ENCODE assay signal across 8 mouse cellular contexts in the genomic region with DNA sequence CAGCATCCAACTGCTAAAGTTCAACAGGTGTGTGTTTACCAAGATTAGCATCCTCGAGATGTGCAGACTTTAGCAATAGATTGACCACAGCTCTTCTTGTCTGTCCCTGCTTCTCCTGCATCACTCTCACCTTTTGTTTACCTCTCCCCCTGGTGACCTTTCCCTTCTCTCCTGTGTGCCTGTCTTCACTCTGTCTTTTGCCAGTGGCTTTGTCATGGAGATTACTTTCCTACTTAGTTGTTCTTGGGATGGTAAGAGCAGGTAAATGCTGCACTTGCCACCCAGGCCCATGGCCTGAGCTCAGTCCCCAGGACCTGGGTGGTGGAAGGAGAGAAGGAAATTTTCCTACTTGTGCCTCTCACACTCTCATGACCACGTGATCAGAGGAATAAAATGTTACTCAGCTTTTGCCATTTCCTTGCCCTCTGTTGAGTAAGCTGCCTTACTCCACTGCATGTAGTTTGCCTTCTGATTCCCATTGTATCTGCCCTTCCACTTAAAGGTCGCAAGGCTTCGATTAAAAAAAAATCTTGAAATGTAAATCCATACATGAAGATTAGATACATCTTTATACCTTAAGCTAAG. TPM values are rescaled to one million over a fixed set of nuclear protein-coding genes. Genes with fewer than 3 reads are reported as not detected.
DNase-seq lines count a peak whose midpoint lies in the region; ATAC-seq and TF ChIP-seq lines count a peak whose summit lies in the region.

No protein-coding gene starts in this region.

- 83% methylated on average over 4 of the region's 4 CpGs for WGBS in forebrain, embryonic 11.5 days
- 77% methylated on average over 4 of the region's 4 CpGs for whole genome bisulfite sequencing in forebrain, postnatal 0 days
- WGBS in midbrain, embryonic 10.5 days, result 78% methylated on average over 4 of the region's 4 CpGs
- WGBS in midbrain, postnatal 0 days, result 80% methylated on average over 4 of the region's 4 CpGs
- 80% methylated on average over 4 of the region's 4 CpGs for WGBS in limb, embryonic 13.5 days
- WGBS in stomach, embryonic 16.5 days, result 66% methylated on average over 4 of the region's 4 CpGs

- H3K9ac ChIP-seq in forebrain, embryonic 11.5 days (ENCODE audit: low read length), result no peak overlapping the region; the same call in 1 of the 2 replicates
- H3K9ac ChIP-seq in forebrain, postnatal 0 days, result no peak overlapping the region
- H3K9ac ChIP-seq in midbrain, postnatal 0 days (replicated peaks; ENCODE audit: low read length, poor library complexity, severe bottlenecking), result no peak overlapping the region
- H3K9ac ChIP-seq in limb, embryonic 13.5 days, result 0 out of 2 replicates have a peak overlapping the region, but pooled peaks have one; percentile 26
- peak overlapping the region; percentile 26 for H3K9ac ChIP-seq in stomach, embryonic 16.5 days (ENCODE audit: low read length)

- TF ChIP-seq CTCF in forebrain, postnatal 0 days (IDR thresholded peaks at IDR 0.05; ENCODE audit: low read depth), result no peak
- TF ChIP-seq CTCF in midbrain, postnatal 0 days (IDR thresholded peaks at IDR 0.05), result no peak

- H3K27ac ChIP-seq in forebrain, embryonic 11.5 days (ENCODE audit: low read depth, low read length), result no peak overlapping the region
- H3K27ac ChIP-seq in forebrain, postnatal 0 days (ENCODE audit: low read depth, low read length), result no peak overlapping the region
- no peak overlapping the region for H3K27ac ChIP-seq in midbrain, embryonic 10.5 days (replicated peaks)
- no peak overlapping the region for H3K27ac ChIP-seq in midbrain, postnatal 0 days (ENCODE audit: low read depth, low read length)
- H3K27ac ChIP-seq in limb, embryonic 13.5 days, result no peak overlapping the region
- no peak overlapping the region for H3K27ac ChIP-seq in stomach, embryonic 16.5 days (ENCODE audit: low read length)

- H3K36me3 ChIP-seq in forebrain, embryonic 11.5 days (ENCODE audit: control insufficient read depth, insufficient read depth, low read length), result no peaks in the 10 kb centered on the region; the same call in 1 of the 2 replicates
- H3K36me3 ChIP-seq in forebrain, postnatal 0 days (ENCODE audit: insufficient read depth), result no peaks in the 10 kb centered on the region; the same call in 1 of the 2 replicates
- peaks cover 36% of the 10 kb centered on the region for H3K36me3 ChIP-seq in midbrain, embryonic 10.5 days
- 0 out of 2 replicates have a peak, but pooled peaks cover 2% of the 10 kb centered on the region for H3K36me3 ChIP-seq in midbrain, postnatal 0 days (ENCODE audit: insufficient read depth, low read length)
- H3K36me3 ChIP-seq in limb, embryonic 13.5 days, result peaks cover 26% of the 10 kb centered on the region
- H3K36me3 ChIP-seq in stomach, embryonic 16.5 days (ENCODE audit: control insufficient read depth, insufficient read depth, low read length), result peaks cover 2% of the 10 kb centered on the region; the same call in 1 of the 2 replicates

- ATAC-seq in forebrain, embryonic 11.5 days (replicated peaks; ENCODE audit: low FRiP score), result no peak
- no peak for ATAC-seq in forebrain, postnatal 0 days
- no peak for ATAC-seq in midbrain, postnatal 0 days (ENCODE audit: low FRiP score)
- ATAC-seq in limb, embryonic 13.5 days (ENCODE audit: low FRiP score, low read depth), result no peak
- ATAC-seq in stomach, embryonic 16.5 days (ENCODE audit: insufficient read depth, low FRiP score), result no peak

- H3K4me1 ChIP-seq in forebrain, embryonic 11.5 days (replicated peaks; ENCODE audit: control insufficient read depth, insufficient read depth, low read length), result peaks cover 5% of the 10 kb centered on the region; the same call in 1 of the 2 replicates
- H3K4me1 ChIP-seq in forebrain, postnatal 0 days (ENCODE audit: insufficient read depth), result peaks cover 19% of the 10 kb centered on the region; the same call in 1 of the 2 replicates
- peaks cover 22% of the 10 kb centered on the region for H3K4me1 ChIP-seq in midbrain, embryonic 10.5 days
- peaks cover 10% of the 10 kb centered on the region for H3K4me1 ChIP-seq in midbrain, postnatal 0 days (ENCODE audit: insufficient read depth, low read length)
- peaks cover 18% of the 10 kb centered on the region for H3K4me1 ChIP-seq in limb, embryonic 13.5 days
- H3K4me1 ChIP-seq in stomach, embryonic 16.5 days (ENCODE audit: control insufficient read depth, insufficient read depth, low read length), result peaks cover 15% of the 10 kb centered on the region

- H3K4me2 ChIP-seq in forebrain, embryonic 11.5 days (ENCODE audit: low read depth, low read length, severe bottlenecking), result peak overlapping the region; percentile 19; the same call in 1 of the 2 replicates
- no peak overlapping the region for H3K4me2 ChIP-seq in forebrain, postnatal 0 days (ENCODE audit: low read depth)
- H3K4me2 ChIP-seq in midbrain, postnatal 0 days (ENCODE audit: low read depth, low read length, poor library complexity, severe bottlenecking), result no peak overlapping the region
- peak overlapping the region; percentile 76 for H3K4me2 ChIP-seq in limb, embryonic 13.5 days (replicated peaks)
- H3K4me2 ChIP-seq in stomach, embryonic 16.5 days (ENCODE audit: low read depth, low read length), result peak overlapping the region; percentile 91

- no peaks in the 10 kb centered on the region for H3K9me3 ChIP-seq in forebrain, embryonic 11.5 days (ENCODE audit: control insufficient read depth, low read length)
- no peaks in the 10 kb centered on the region for H3K9me3 ChIP-seq in forebrain, postnatal 0 days (ENCODE audit: low read length)
- no peaks in the 10 kb centered on the region for H3K9me3 ChIP-seq in midbrain, embryonic 10.5 days (replicated peaks)
- H3K9me3 ChIP-seq in midbrain, postnatal 0 days (ENCODE audit: low read length), result no peaks in the 10 kb centered on the region
- no peaks in the 10 kb centered on the region for H3K9me3 ChIP-seq in limb, embryonic 13.5 days
- H3K9me3 ChIP-seq in stomach, embryonic 16.5 days (replicated peaks; ENCODE audit: control insufficient read depth, low read length), result no peaks in the 10 kb centered on the region

- no peaks in the 10 kb centered on the region for H3K27me3 ChIP-seq in forebrain, embryonic 11.5 days (ENCODE audit: control insufficient read depth, insufficient read depth, low read length)
- no peaks in the 10 kb centered on the region for H3K27me3 ChIP-seq in forebrain, postnatal 0 days (ENCODE audit: insufficient read depth, low read length)
- H3K27me3 ChIP-seq in midbrain, embryonic 10.5 days (ENCODE audit: low read depth, poor library complexity, severe bottlenecking), result no peaks in the 10 kb centered on the region
- H3K27me3 ChIP-seq in midbrain, postnatal 0 days (ENCODE audit: insufficient read depth, low read length), result no peaks in the 10 kb centered on the region
- H3K27me3 ChIP-seq in limb, embryonic 13.5 days, result no peaks in the 10 kb centered on the region
- no peaks in the 10 kb centered on the region for H3K27me3 ChIP-seq in stomach, embryonic 16.5 days (ENCODE audit: control insufficient read depth, insufficient read depth, low read length)

- no peak overlapping the region for H3K4me3 ChIP-seq in forebrain, embryonic 11.5 days (ENCODE audit: low read depth, low read length)
- H3K4me3 ChIP-seq in forebrain, postnatal 0 days (ENCODE audit: low read depth, low read length), result no peak overlapping the region
- H3K4me3 ChIP-seq in midbrain, embryonic 10.5 days, result peak overlapping the region; percentile 88
- H3K4me3 ChIP-seq in midbrain, postnatal 0 days (ENCODE audit: low read depth, low read length), result no peak overlapping the region
- H3K4me3 ChIP-seq in limb, embryonic 13.5 days, result no peak overlapping the region
- H3K4me3 ChIP-seq in stomach, embryonic 16.5 days (replicated peaks; ENCODE audit: low read length), result 0 out of 2 replicates have a peak overlapping the region, but pooled peaks have one; percentile 3

- DNase-seq in forebrain, embryonic 11.5 days (ENCODE audit: low spot score), result no peak
- DNase-seq in forebrain, postnatal 0 days, result no peak
- no peak for DNase-seq in midbrain, embryonic 10.5 days (ENCODE audit: low spot score)
- no peak for DNase-seq in midbrain, postnatal 0 days (ENCODE audit: low spot score)
- no peak for DNase-seq in frontal cortex, postnatal 25 days (ENCODE audit: low spot score in 2 of 2)
- no peak for DNase-seq in spleen, postnatal 14 days (ENCODE audit: low spot score in 2 of 2)

RNA-seq across cellular contexts. Expression of a gene that starts 2.1 kb away (rescaled TPM):
- polyA plus RNA-seq in forebrain, embryonic 11.5 days (2014; fragmentation: Nextera tagmentation; extraction: Ambion mirVana), result 53.7 and 57.7 TPM in 2 replicates
- 13.8 and 24.5 TPM in 2 replicates for total RNA-seq in forebrain, postnatal 0 days (2014; rRNA removed)
- 64.4 and 76.4 TPM in 2 replicates for polyA plus RNA-seq in forebrain, postnatal 0 days (2015; fragmentation: Nextera tagmentation; extraction: Ambion mirVana)
- 62.0 and 63.6 TPM in 2 replicates for polyA plus RNA-seq in midbrain, embryonic 10.5 days (2016; fragmentation: Nextera tagmentation; extraction: Ambion mirVana)
- 14.1 and 19.4 TPM in 2 replicates for total RNA-seq in midbrain, postnatal 0 days (2014; rRNA removed)
- 70.7 and 72.0 TPM in 2 replicates for polyA plus RNA-seq in midbrain, postnatal 0 days (2015; fragmentation: Nextera tagmentation; extraction: Ambion mirVana)
- polyA plus RNA-seq in limb, embryonic 13.5 days (2015; fragmentation: Nextera tagmentation; extraction: Ambion mirVana), result 60.3 and 60.4 TPM in 2 replicates
- polyA plus RNA-seq in stomach, embryonic 16.5 days (2015; fragmentation: Nextera tagmentation; extraction: Ambion mirVana), result 47.8 and 49.0 TPM in 2 replicates

RNA-seq across cellular contexts. Expression of a gene that starts 2.2 kb away (rescaled TPM):
- 25.2 and 25.5 TPM in 2 replicates for polyA plus RNA-seq in forebrain, embryonic 11.5 days (2014; fragmentation: Nextera tagmentation; extraction: Ambion mirVana)
- 24.9 and 26.4 TPM in 2 replicates for total RNA-seq in forebrain, postnatal 0 days (2014; rRNA removed)
- 11.2 and 17.4 TPM in 2 replicates for polyA plus RNA-seq in forebrain, postnatal 0 days (2015; fragmentation: Nextera tagmentation; extraction: Ambion mirVana)
- polyA plus RNA-seq in midbrain, embryonic 10.5 days (2016; fragmentation: Nextera tagmentation; extraction: Ambion mirVana), result 18.1 and 19.3 TPM in 2 replicates
- 20.2 and 42.6 TPM in 2 replicates for total RNA-seq in midbrain, postnatal 0 days (2014; rRNA removed)
- polyA plus RNA-seq in midbrain, postnatal 0 days (2015; fragmentation: Nextera tagmentation; extraction: Ambion mirVana), result 20.4 and 21.3 TPM in 2 replicates
- 15.7 and 15.9 TPM in 2 replicates for polyA plus RNA-seq in limb, embryonic 13.5 days (2015; fragmentation: Nextera tagmentation; extraction: Ambion mirVana)
- polyA plus RNA-seq in stomach, embryonic 16.5 days (2015; fragmentation: Nextera tagmentation; extraction: Ambion mirVana), result 12.0 and 13.9 TPM in 2 replicates

Comparison
In these comparisons a context has a peak if more than half of its experiments do, and no peak if none do; other contexts are left out.
1. H3K4me2 ChIP-seq: peak in forebrain, embryonic 11.5 days (single experiment), limb, embryonic 13.5 days (single experiment) and stomach, embryonic 16.5 days (single experiment); none in forebrain, postnatal 0 days (single experiment) and midbrain, postnatal 0 days (single experiment).
2. H3K4me3 ChIP-seq: peak in midbrain, embryonic 10.5 days (single experiment) and stomach, embryonic 16.5 days (single experiment); none in forebrain, embryonic 11.5 days (single experiment), forebrain, postnatal 0 days (single experiment), midbrain, postnatal 0 days (single experiment) and limb, embryonic 13.5 days (single experiment).
3. H3K9ac ChIP-seq: peak in limb, embryonic 13.5 days (single experiment) and stomach, embryonic 16.5 days (single experiment); none in forebrain, embryonic 11.5 days (single experiment), forebrain, postnatal 0 days (single experiment) and midbrain, postnatal 0 days (single experiment).